Mouse (Mus musculus) naive thymus-derived CD4-positive, alpha-beta T cell, adult 5 months (primary cell): Measurements from ENCODE around the gene Cux2. TPM values are rescaled to one million over a fixed set of nuclear protein-coding genes. Genes with fewer than 3 reads are reported as not detected.

Experiments used
- polyA plus RNA-seq: library from polyadenylated mRNA; unstranded; fragments of 100-300 nt; shearing (Covaris generic); gene quantifications from one replicate; pipeline ENCODE4 v1.2.1, GENCODE M21; 2017

Gene Cux2
- polyA plus RNA-seq = 0.20 TPM

GRCm38 (mm10) chr5:122050017-122050831 is at the start of gene Cux2:
Cux2 (minus strand) TSS chr5:122050102.

GRCm38 (mm10) chr5:121848743-121849142 is 201.2 kb downstream of the Cux2 start, which contains the start of gene Pheta1:
Pheta1 (plus strand) TSS chr5:121848984.

GRCm38 (mm10) chr5:121837441-121838340 is 212.2 kb downstream of the Cux2 start, which contains the start of gene Sh2b3:
Sh2b3 (minus strand) TSS chr5:121837646.

Other genes with a start within 250 kb of the Cux2 start
- gene Sh2b3, start 212.5 kb downstream of the Cux2 start, polyA plus RNA-seq = 35.0 TPM
- 6.8 TPM for gene Pheta1, start 201.1 kb downstream of the Cux2 start, polyA plus RNA-seq
- gene Myl2, start 50.8 kb upstream of the Cux2 start, polyA plus RNA-seq = not detected
- gene Ccdc63, start 90.7 kb upstream of the Cux2 start, polyA plus RNA-seq = 0.26 TPM
- 551 TPM for gene Ppp1cc, start 108.2 kb upstream of the Cux2 start, polyA plus RNA-seq
- gene Hvcn1, start 156.7 kb upstream of the Cux2 start, polyA plus RNA-seq = 61.7 TPM
- 0.42 TPM for gene Tctn1, start 214.4 kb upstream of the Cux2 start, polyA plus RNA-seq
- gene Pptc7, start 234.3 kb upstream of the Cux2 start, polyA plus RNA-seq = 67.5 TPM